Mouse (Mus musculus): ENCODE data around the gene Mrps27. TPM values are rescaled to one million over a fixed set of nuclear protein-coding genes. Genes with fewer than 3 reads are reported as not detected.

Mrps27 gene
- total and polyA plus RNA-seq, 3 experiments: 32.6 to 64.8 (median 46.8) TPM

DNA sequence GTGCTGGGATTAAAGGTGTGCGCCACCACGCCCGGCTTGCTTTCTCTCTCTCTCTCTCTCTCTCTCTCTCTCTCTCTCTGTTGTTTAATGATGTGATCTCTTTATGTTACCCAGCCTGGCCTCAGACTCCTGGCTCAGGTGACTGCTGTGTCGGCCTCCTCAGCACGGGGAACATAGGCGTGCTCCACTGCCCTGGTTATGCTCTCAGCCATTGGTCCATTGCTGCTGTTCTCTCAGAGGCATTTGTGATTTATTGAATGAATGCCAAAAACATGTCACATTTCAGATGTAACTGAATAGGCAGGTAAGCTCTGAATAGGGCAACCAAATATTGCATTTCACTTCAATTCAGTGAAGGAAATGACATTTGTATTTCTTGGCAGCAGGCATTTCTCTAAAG is 41.3 kb downstream of the Mrps27 start:
- H3K79me2 ChIP-seq (replicated peaks; ENCODE audit: control insufficient read depth, extremely low read depth, insufficient read depth, poor library complexity, severe bottlenecking): no peaks in the 10 kb centered on the region
- no peak for DNase-seq (ENCODE audit: extremely low read depth)
- in situ Hi-C loops (cut with MboI; ENCODE audit: low pct_ligation_motif_present, low pct_unique_long_range_greater_than_20kb, low sequenced_read_pairs) (no loop called here), dilution Hi-C loops (cut with MboI; ENCODE audit: extremely low pct_ligation_motif_present, extremely low pct_unique_long_range_greater_than_20kb, low sequenced_read_pairs) (loop anchor here (25.0 kb wide), 1 partner anchor 126 kb away; the partner anchor contains the start of gene Map1b)
- TF ChIP-seq KAT2A (IDR thresholded peaks at IDR 0.05; ENCODE audit: insufficient replicate concordance, low read length): no peak
- TF ChIP-seq E2F4 (IDR thresholded peaks at IDR 0.05; ENCODE audit: insufficient replicate concordance, low read depth, low read length): no peak
- no peak for TF ChIP-seq MAX (IDR thresholded peaks at IDR 0.05; ENCODE audit: low read length)
- no peak for TF ChIP-seq CTCF (conservative IDR thresholded peaks at IDR 0.05 in 1 of 2, IDR thresholded peaks at IDR 0.05 in 1 of 2; ENCODE audit: low read depth in 2 of 2, low read length in 2 of 2)
- TF ChIP-seq MAFK (IDR thresholded peaks at IDR 0.05; ENCODE audit: insufficient replicate concordance, low read length): no peak
- TF ChIP-seq MEF2A (IDR thresholded peaks at IDR 0.05; ENCODE audit: borderline replicate concordance, low read depth, low read length): no peak
- no peak overlapping the region for H3K4me2 ChIP-seq (ENCODE audit: insufficient read depth, low read depth, poor library complexity, severe bottlenecking)
- H3K27ac ChIP-seq (ENCODE audit: insufficient read depth, low read depth): no peak overlapping the region
- no peak overlapping the region for H3K4me3 ChIP-seq (replicated peaks in 1 of 3; ENCODE audit: low read depth in 2 of 3, low read length in 2 of 3, poor library complexity in 1 of 3)
- peaks cover 4 to 24% of the 10 kb centered on the region in 2 experiments; a peak in 3 of 4 replicates for H3K4me1 ChIP-seq (ENCODE audit: control insufficient read depth in 1 of 2, insufficient read depth in 2 of 2)
- peaks cover 21 to 71% of the 10 kb centered on the region in 2 experiments for H3K36me3 ChIP-seq (replicated peaks in 1 of 2; ENCODE audit: control insufficient read depth in 1 of 2, insufficient read depth in 1 of 2, low read length in 1 of 2)
- H3K27me3 ChIP-seq (replicated peaks): no peaks in the 10 kb centered on the region
- H3K9ac ChIP-seq (ENCODE audit: insufficient read depth, low read depth): no peak overlapping the region
- H3K9me3 ChIP-seq (replicated peaks; ENCODE audit: low read length): no peaks in the 10 kb centered on the region

DNA sequence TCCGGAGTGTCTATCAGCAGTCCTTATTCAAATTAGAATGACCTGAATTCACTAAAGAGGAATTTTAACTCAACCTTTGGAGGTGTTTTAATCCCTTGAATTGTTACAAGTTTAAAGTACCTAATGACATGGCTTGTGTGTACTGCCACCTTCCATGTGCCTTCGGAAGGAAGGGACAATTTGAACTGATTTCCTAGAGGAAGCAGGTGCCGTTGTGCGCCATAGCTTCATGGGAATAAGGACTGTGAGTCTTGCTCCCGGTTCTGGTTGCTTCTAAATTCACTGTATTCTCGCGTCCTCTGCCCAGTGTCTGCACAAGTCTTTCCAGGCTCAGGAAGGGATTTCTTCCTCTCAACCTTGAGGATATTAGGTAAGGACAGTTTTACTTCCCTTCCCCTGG is 41.8 kb downstream of the Mrps27 start:
- dilution Hi-C loops (cut with MboI; ENCODE audit: extremely low pct_ligation_motif_present, extremely low pct_unique_long_range_greater_than_20kb, low sequenced_read_pairs) (loop anchor here (25.0 kb wide), 1 partner anchor 126 kb away; the partner anchor contains the start of gene Map1b), in situ Hi-C loops (cut with MboI; ENCODE audit: low pct_ligation_motif_present, low pct_unique_long_range_greater_than_20kb, low sequenced_read_pairs) (no loop called here)
- Histone ChIP-seq H3K9me3 (replicated peaks; ENCODE audit: low read length) (no peaks in the 10 kb centered on the region), H3K27ac (ENCODE audit: insufficient read depth, low read depth) (no peak overlapping the region), H3K4me3 (replicated peaks in 1 of 3; ENCODE audit: low read depth in 2 of 3, low read length in 2 of 3, poor library complexity in 1 of 3) (no peak overlapping the region), H3K27me3 (replicated peaks) (no peaks in the 10 kb centered on the region), H3K4me2 (ENCODE audit: insufficient read depth, low read depth, poor library complexity, severe bottlenecking) (no peak overlapping the region), H3K79me2 (replicated peaks; ENCODE audit: control insufficient read depth, extremely low read depth, insufficient read depth, poor library complexity, severe bottlenecking) (no peaks in the 10 kb centered on the region), H3K4me1 (ENCODE audit: control insufficient read depth in 1 of 2, insufficient read depth in 2 of 2) (peaks cover 4 to 24% of the 10 kb centered on the region in 2 experiments; a peak in 3 of 4 replicates), H3K9ac (ENCODE audit: insufficient read depth, low read depth) (no peak overlapping the region), H3K36me3 (replicated peaks in 1 of 2; ENCODE audit: control insufficient read depth in 1 of 2, insufficient read depth in 1 of 2, low read length in 1 of 2) (peaks cover 18 to 71% of the 10 kb centered on the region in 2 experiments)
- DNase-seq (ENCODE audit: extremely low read depth): no peak
- no peak for TF ChIP-seq UBTF (IDR thresholded peaks at IDR 0.05; ENCODE audit: low read depth, low read length)
- TF ChIP-seq TCF12 (IDR thresholded peaks at IDR 0.05; ENCODE audit: low read depth, low read length): no peak
- no peak for TF ChIP-seq KAT2A (IDR thresholded peaks at IDR 0.05; ENCODE audit: insufficient replicate concordance, low read length)
- no peak for TF ChIP-seq ETS1 (conservative IDR thresholded peaks at IDR 0.05; ENCODE audit: low read depth, low read length)
- no peak for TF ChIP-seq RAD21 (IDR thresholded peaks at IDR 0.05; ENCODE audit: low read depth, low read length)
- no peak for TF ChIP-seq JUND (conservative IDR thresholded peaks at IDR 0.05; ENCODE audit: low read depth, low read length)
- no peak for TF ChIP-seq E2F4 (IDR thresholded peaks at IDR 0.05; ENCODE audit: insufficient replicate concordance, low read depth, low read length)
- TF ChIP-seq IRF4 (IDR thresholded peaks at IDR 0.05; ENCODE audit: low read depth, low read length): no peak
- TF ChIP-seq ZKSCAN1 (IDR thresholded peaks at IDR 0.05; ENCODE audit: borderline replicate concordance, low read depth, low read length): no peak
